Mouse (Mus musculus) embryonic facial prominence, embryonic 15.5 days (tissue): ENCODE results near the gene Anxa6. TPM values are rescaled to one million over a fixed set of nuclear protein-coding genes. Genes with fewer than 3 reads are reported as not detected.

Experiments used
- ATAC-seq: fragments of 200-750 bp; cut with Nextera tagmentation; 2 replicates; pipeline ENCODE4 v1.8.0; 2017; ENCODE audit warnings: low read depth, moderate TSS enrichment; ENCODE audit not compliant: insufficient number of reproducible peaks, low FRiP score, low TSS enrichment
- H3K27ac ChIP-seq: fragments of 300-500 bp; sonication (generic); replicated peaks from 2 replicates; pipeline ENCODE4 v1.5.1; 2015; ENCODE audit warnings: mild to moderate bottlenecking, inconsistent platforms
- H3K27me3 ChIP-seq: fragments of 300-500 bp; sonication (generic); 2 replicates; pipeline ENCODE4 v1.6.1; 2015; ENCODE audit warnings: inconsistent platforms
- H3K36me3 ChIP-seq: fragments of 300-500 bp; sonication (generic); 2 replicates; pipeline ENCODE4 v1.6.1; 2015; ENCODE audit warnings: mild to moderate bottlenecking, inconsistent platforms
- H3K4me1 ChIP-seq: fragments of 300-500 bp; sonication (generic); 2 replicates; pipeline ENCODE4 v1.6.1; 2015; ENCODE audit warnings: inconsistent platforms
- H3K4me2 ChIP-seq: fragments of 300-500 bp; sonication (generic); replicated peaks from 2 replicates; pipeline ENCODE4 v1.6.1; 2015; ENCODE audit warnings: mild to moderate bottlenecking, inconsistent platforms
- H3K4me3 ChIP-seq: fragments of 300-500 bp; sonication (generic); replicated peaks from 2 replicates; pipeline ENCODE4 v1.5.1; 2015; ENCODE audit warnings: mild to moderate bottlenecking, inconsistent platforms
- H3K9ac ChIP-seq: fragments of 300-500 bp; sonication (generic); 2 replicates; pipeline ENCODE4 v1.6.1; 2015; ENCODE audit warnings: inconsistent platforms
- H3K9me3 ChIP-seq: fragments of 300-500 bp; sonication (generic); replicated peaks from 2 replicates; pipeline ENCODE4 v1.6.1; 2016; ENCODE audit warnings: inconsistent platforms
- WGBS: fragments of 180-500 bp; shearing (Covaris S2); methylation state at CpG from one replicate; pipeline ENCODE4 v1.1.7; 2015; 5-methylcytosine and 5-hydroxymethylcytosine counted together
- polyA plus RNA-seq: library from polyadenylated mRNA; unstranded; fragments of >200 nt; fragmentation: Nextera tagmentation; extraction: Ambion mirVana; gene quantifications from 2 replicates; pipeline ENCODE4 v1.2.1, GENCODE M21; 2015

Anxa6 gene
- polyA plus RNA-seq, 1 experiment from 2014 or later, result 355 TPM

DNA sequence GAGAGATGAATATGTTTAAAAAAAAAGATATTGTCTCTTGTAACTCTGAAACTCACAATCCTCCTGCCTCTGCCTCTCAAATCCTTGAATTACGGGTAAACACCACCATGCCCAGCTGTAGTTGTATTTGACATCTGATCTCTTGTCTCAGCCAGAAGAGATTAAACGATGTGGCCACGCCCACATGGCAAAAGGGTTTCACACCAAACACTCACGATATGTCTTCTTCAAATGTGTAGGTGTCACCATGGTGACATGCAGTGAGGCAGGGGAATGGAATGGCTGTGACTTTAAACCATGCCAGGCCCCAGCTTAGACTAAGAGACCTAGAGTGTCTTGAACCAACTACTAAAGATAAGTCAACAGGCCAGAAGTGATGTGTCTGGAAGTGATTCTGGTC is 33.7 kb upstream of the Anxa6 start:
- 60% methylated on average over 4 of the region's 4 CpGs for WGBS
- H3K36me3 ChIP-seq, result no peaks in the 10 kb centered on the region
- ATAC-seq, result no peak
- no peak overlapping the region for H3K4me2 ChIP-seq
- H3K4me1 ChIP-seq, result no peaks in the 10 kb centered on the region
- no peaks in the 10 kb centered on the region for H3K9me3 ChIP-seq
- H3K9ac ChIP-seq, result no peak overlapping the region
- no peaks in the 10 kb centered on the region for H3K27me3 ChIP-seq
- no peak overlapping the region for H3K27ac ChIP-seq
- H3K4me3 ChIP-seq, result no peak overlapping the region

DNA sequence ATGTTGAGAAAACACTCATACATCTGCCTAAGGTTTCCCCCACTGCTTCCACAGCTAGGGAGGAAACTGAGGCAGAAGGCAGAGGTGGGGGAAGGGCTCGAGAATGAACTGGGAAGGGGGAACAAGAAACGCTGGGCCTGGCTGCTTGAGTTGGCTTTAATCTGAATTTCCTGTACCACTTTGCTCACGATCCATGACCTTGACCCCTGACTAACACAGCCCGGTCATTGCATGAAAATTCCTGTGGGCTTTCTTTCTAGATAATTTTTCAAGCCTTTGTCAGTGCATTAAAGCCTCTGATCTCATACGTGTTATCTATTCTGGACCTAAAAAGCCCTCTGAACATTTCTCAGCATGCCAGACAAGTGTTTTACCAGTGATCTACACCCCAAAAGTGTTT is 29.6 kb upstream of the Anxa6 start:
- H3K4me3 ChIP-seq, result no peak overlapping the region
- no peak overlapping the region for H3K9ac ChIP-seq
- H3K4me1 ChIP-seq, result no peaks in the 10 kb centered on the region
- H3K27ac ChIP-seq, result no peak overlapping the region
- no peaks in the 10 kb centered on the region for H3K27me3 ChIP-seq
- ATAC-seq, result no peak
- WGBS, result 32% methylated on average over 5 of the region's 5 CpGs
- H3K4me2 ChIP-seq, result no peak overlapping the region
- no peaks in the 10 kb centered on the region for H3K9me3 ChIP-seq
- H3K36me3 ChIP-seq, result no peaks in the 10 kb centered on the region

GRCm38 (mm10) chr11:55060802-55061201 is 27.6 kb upstream of the Anxa6 start:
- Histone ChIP-seq H3K4me1 (no peaks in the 10 kb centered on the region), H3K4me2 (no peak overlapping the region), H3K4me3 (no peak overlapping the region), H3K27ac (no peak overlapping the region), H3K36me3 (no peaks in the 10 kb centered on the region), H3K9ac (no peak overlapping the region), H3K27me3 (no peaks in the 10 kb centered on the region), H3K9me3 (0 out of 2 replicates have a peak, but pooled peaks cover 3% of the 10 kb centered on the region)
- 85% methylated on average over 5 of the region's 5 CpGs for WGBS
- ATAC-seq, result no peak

DNA sequence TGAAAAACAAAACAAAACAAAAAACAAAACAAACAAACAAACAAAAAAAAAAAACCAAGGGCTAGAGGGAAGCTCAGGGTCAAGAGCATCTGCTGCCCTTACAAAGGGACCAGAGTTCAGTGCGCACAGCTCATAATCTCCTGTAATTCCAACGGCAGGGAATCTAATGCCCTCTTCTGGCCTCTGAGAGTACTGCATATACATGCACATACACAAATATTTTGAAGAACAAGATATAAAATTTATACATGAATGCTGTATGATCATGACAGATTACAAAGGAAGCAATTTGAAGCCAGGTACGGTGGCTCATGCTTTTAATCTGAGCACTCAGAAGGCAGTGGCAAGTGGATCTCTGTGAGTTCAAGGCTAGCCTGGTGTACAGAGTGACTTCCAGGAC is 24.3 kb upstream of the Anxa6 start:
- Histone ChIP-seq H3K36me3 (no peaks in the 10 kb centered on the region), H3K27me3 (no peaks in the 10 kb centered on the region), H3K27ac (no peak overlapping the region), H3K4me3 (no peak overlapping the region), H3K4me2 (no peak overlapping the region), H3K4me1 (no peaks in the 10 kb centered on the region), H3K9me3 (0 out of 2 replicates have a peak, but pooled peaks cover 3% of the 10 kb centered on the region), H3K9ac (no peak overlapping the region)
- 77% methylated on average over 3 of the region's 3 CpGs for WGBS
- no peak for ATAC-seq

DNA sequence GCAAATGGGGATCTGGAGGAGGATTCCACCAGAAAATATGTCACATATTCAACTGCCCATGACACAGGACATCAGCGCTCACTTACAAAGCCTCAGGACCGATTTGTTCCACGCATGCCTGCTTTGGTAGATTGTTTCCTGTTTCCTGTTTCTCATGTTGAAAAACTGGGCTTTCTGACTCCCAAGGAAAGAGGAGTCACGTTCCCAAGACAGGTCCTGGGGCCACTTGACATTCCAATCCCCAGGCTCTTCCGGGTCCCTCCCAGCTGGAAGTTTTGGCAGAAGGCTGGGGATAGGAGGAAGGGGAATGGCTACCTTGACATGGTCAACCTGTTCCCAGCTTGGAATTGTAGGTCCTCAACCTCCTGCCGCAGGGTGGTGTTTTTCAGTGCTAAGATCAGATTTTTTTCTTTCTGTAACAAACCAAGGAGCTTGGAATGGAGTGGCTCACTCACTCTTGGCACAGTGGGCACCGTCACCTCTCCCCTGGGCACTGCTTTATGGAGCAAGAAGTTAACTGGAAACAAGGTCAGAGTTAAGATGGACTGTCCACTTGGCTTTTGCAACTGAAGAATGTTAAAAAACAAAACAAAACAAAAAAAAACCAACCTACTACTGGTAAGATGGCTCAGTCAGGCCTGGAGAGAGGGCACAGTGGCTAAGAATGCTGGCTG is 17.7 kb upstream of the Anxa6 start:
- no peak overlapping the region for H3K9ac ChIP-seq
- no peaks in the 10 kb centered on the region for H3K36me3 ChIP-seq
- H3K4me3 ChIP-seq, result no peak overlapping the region
- H3K27me3 ChIP-seq, result no peaks in the 10 kb centered on the region
- ATAC-seq, result no peak
- WGBS, result 64% methylated on average over 7 of the region's 7 CpGs
- H3K27ac ChIP-seq, result no peak overlapping the region
- H3K4me1 ChIP-seq, result no peaks in the 10 kb centered on the region
- H3K4me2 ChIP-seq, result no peak overlapping the region
- H3K9me3 ChIP-seq, result no peaks in the 10 kb centered on the region

- H3K4me3 ChIP-seq, result no peak overlapping the region
- WGBS, result 55% methylated on average over 5 of the region's 5 CpGs
- H3K36me3 ChIP-seq, result no peaks in the 10 kb centered on the region
- no peak overlapping the region for H3K4me2 ChIP-seq
- no peaks in the 10 kb centered on the region for H3K9me3 ChIP-seq
- no peaks in the 10 kb centered on the region for H3K27me3 ChIP-seq
- H3K4me1 ChIP-seq, result no peaks in the 10 kb centered on the region
- H3K27ac ChIP-seq, result no peak overlapping the region
- ATAC-seq, result no peak
- H3K9ac ChIP-seq, result no peak overlapping the region
Measured at GRCm38 (mm10) chr11:55046600-55046999, 13.4 kb upstream of the Anxa6 start.

GRCm38 (mm10) chr11:55041348-55041747 is 8.1 kb upstream of the Anxa6 start:
- no peak for ATAC-seq
- Histone ChIP-seq H3K27ac (no peak overlapping the region), H3K27me3 (no peaks in the 10 kb centered on the region), H3K36me3 (no peaks in the 10 kb centered on the region), H3K4me2 (no peak overlapping the region), H3K9me3 (no peaks in the 10 kb centered on the region), H3K4me1 (no peaks in the 10 kb centered on the region), H3K4me3 (no peak overlapping the region), H3K9ac (no peak overlapping the region)
- WGBS, result 78% methylated on average over 4 of the region's 4 CpGs

GRCm38 (mm10) chr11:55039591-55039990 is 6.3 kb upstream of the Anxa6 start:
- WGBS, result 3% methylated on average over 9 of the region's 9 CpGs
- no peaks in the 10 kb centered on the region for H3K36me3 ChIP-seq
- no peak overlapping the region for H3K27ac ChIP-seq
- H3K4me3 ChIP-seq, result no peak overlapping the region
- peak; percentile 41; the same call in 1 of the 2 replicates for ATAC-seq
- H3K27me3 ChIP-seq, result no peaks in the 10 kb centered on the region
- H3K4me2 ChIP-seq, result no peak overlapping the region
- no peaks in the 10 kb centered on the region for H3K9me3 ChIP-seq
- no peaks in the 10 kb centered on the region for H3K4me1 ChIP-seq
- no peak overlapping the region for H3K9ac ChIP-seq

GRCm38 (mm10) chr11:55036601-55037000 is 3.4 kb upstream of the Anxa6 start:
- Histone ChIP-seq H3K27me3 (no peaks in the 10 kb centered on the region), H3K27ac (no peak overlapping the region), H3K9me3 (no peaks in the 10 kb centered on the region), H3K36me3 (no peaks in the 10 kb centered on the region), H3K9ac (no peak overlapping the region), H3K4me3 (no peak overlapping the region), H3K4me2 (no peak overlapping the region), H3K4me1 (peaks cover 14% of the 10 kb centered on the region)
- ATAC-seq, result no peak
- WGBS, result 31% methylated on average over 3 of the region's 3 CpGs

DNA sequence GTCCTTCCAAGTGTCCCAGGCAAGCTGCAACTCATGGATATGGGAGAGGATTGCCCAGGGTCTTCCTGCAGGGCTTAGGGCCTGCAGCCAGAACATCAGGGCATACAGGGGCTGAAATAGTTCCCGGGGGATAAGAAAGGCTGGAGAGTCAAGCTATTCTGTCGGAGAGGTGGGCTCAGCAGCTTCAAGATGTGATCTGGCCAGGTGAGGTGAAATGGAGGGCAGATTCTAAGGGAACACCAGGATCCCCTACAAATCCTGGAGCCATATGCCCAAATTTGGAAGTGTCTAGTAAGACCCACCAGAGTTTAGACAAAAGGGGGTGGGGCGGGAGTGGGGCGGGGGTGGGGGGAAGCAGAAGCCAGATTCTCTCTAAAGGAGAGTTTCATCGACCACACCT is 959 bp downstream of the Anxa6 start:
- peaks cover 46% of the 10 kb centered on the region for H3K4me1 ChIP-seq

GRCm38 (mm10) chr11:55031991-55032280 is 1.3 kb downstream of the Anxa6 start:
- Histone ChIP-seq H3K36me3 (no peaks in the 10 kb centered on the region), H3K4me3 (peak overlapping the region; percentile 75), H3K4me1 (peaks cover 50% of the 10 kb centered on the region), H3K9me3 (no peaks in the 10 kb centered on the region), H3K27me3 (no peaks in the 10 kb centered on the region), H3K4me2 (peak overlapping the region; percentile 87), H3K27ac (peak overlapping the region; percentile 94), H3K9ac (no peak overlapping the region; the same call in 1 of the 2 replicates)
- WGBS, result 10% methylated on average over 2 of the region's 4 CpGs
- ATAC-seq, result no peak

More for the DNA sequence above, 959 bp downstream of the Anxa6 start:
- 5% methylated on average over 5 of the region's 5 CpGs for WGBS
- peak overlapping the region; percentile 94 for H3K27ac ChIP-seq
- no peak for ATAC-seq
- no peaks in the 10 kb centered on the region for H3K27me3 ChIP-seq
- peak overlapping the region; percentile 75 for H3K4me3 ChIP-seq
- H3K4me2 ChIP-seq, result peak overlapping the region; percentile 87
- H3K9me3 ChIP-seq, result no peaks in the 10 kb centered on the region
- H3K9ac ChIP-seq, result peak overlapping the region; percentile 60
- no peaks in the 10 kb centered on the region for H3K36me3 ChIP-seq
